Mouse (Mus musculus) heart, adult 8-10 months (tissue): ENCODE measurements around the gene Cdh22. TPM values are rescaled to one million over a fixed set of nuclear protein-coding genes. Genes with fewer than 3 reads are reported as not detected.

Experiments used
- DNase-seq: peaks from one replicate; pipeline ENCODE4 v3.0.0; 2022; ENCODE audit warnings: low spot score
- total RNA-seq, 4 experiments: library from RNA; stranded (reverse); gene quantifications; 2 replicates each; pipeline ENCODE4 v1.2.4; 2022

Cdh22 gene
- total RNA-seq, 4 experiments from 2014 or later, result 0.75 to 2.2 (median 0.99) TPM

GRCm38 (mm10) chr2:165210948-165211347 lies 23.7 kb downstream of the Cdh22 start:
- no peak for DNase-seq

GRCm38 (mm10) chr2:165207689-165208088 lies 27.0 kb downstream of the Cdh22 start:
- DNase-seq, result no peak

GRCm38 (mm10) chr2:165207086-165207485 lies 27.6 kb downstream of the Cdh22 start:
- no peak for DNase-seq

GRCm38 (mm10) chr2:165205486-165205885 lies 29.2 kb downstream of the Cdh22 start:
- no peak for DNase-seq

GRCm38 (mm10) chr2:165204931-165205330 lies 29.7 kb downstream of the Cdh22 start:
- DNase-seq, result no peak

- DNase-seq, result no peak
These were observed 32.6 kb downstream of the Cdh22 start for GRCm38 (mm10) chr2:165201761-165202751.

GRCm38 (mm10) chr2:165197546-165197945 lies 37.1 kb downstream of the Cdh22 start:
- no peak for DNase-seq

- no peak for DNase-seq
These were observed 39.1 kb downstream of the Cdh22 start for GRCm38 (mm10) chr2:165195411-165196182.

GRCm38 (mm10) chr2:165191483-165191882 lies 43.2 kb downstream of the Cdh22 start:
- DNase-seq, result no peak

- no peak for DNase-seq
These were observed 45.1 kb downstream of the Cdh22 start for GRCm38 (mm10) chr2:165189546-165189945.

- DNase-seq, result peak; percentile 58
These were observed 46.8 kb downstream of the Cdh22 start for GRCm38 (mm10) chr2:165187648-165188380.

GRCm38 (mm10) chr2:165184015-165184633 lies 50.5 kb downstream of the Cdh22 start:
- DNase-seq, result peak; percentile 20

- DNase-seq, result no peak
These were observed 52.3 kb downstream of the Cdh22 start for GRCm38 (mm10) chr2:165182085-165182976.

GRCm38 (mm10) chr2:165179231-165179630 lies 55.4 kb downstream of the Cdh22 start:
- DNase-seq, result no peak

- DNase-seq, result no peak
These were observed 57.7 kb downstream of the Cdh22 start for GRCm38 (mm10) chr2:165176965-165177364.

- DNase-seq, result no peak
These were observed 67.8 kb downstream of the Cdh22 start for GRCm38 (mm10) chr2:165166664-165167435.

GRCm38 (mm10) chr2:165162221-165162620 lies 72.4 kb downstream of the Cdh22 start:
- DNase-seq, result no peak

- DNase-seq, result no peak
These were observed 74.2 kb downstream of the Cdh22 start for GRCm38 (mm10) chr2:165160466-165160865.

GRCm38 (mm10) chr2:165159055-165159688 lies 75.5 kb downstream of the Cdh22 start:
- peak; percentile 15 for DNase-seq
